Mouse (Mus musculus): ENCODE measurements at regions not wholly inside any gene's neighbourhood (a gene's known extent, or its start where the extent isn't known, plus 50 kb on each side); places are given as distances from the start of the nearest gene placed in this dataset.

GRCm38 (mm10) chr10:119294454-119295149, 54.7 kb upstream of the Cand1 start:
- no peak for TF ChIP-seq POLR2A (IDR thresholded peaks at IDR 0.05; ENCODE audit: control insufficient read depth, low read depth, low read length)
- TF ChIP-seq CTCF (IDR thresholded peaks at IDR 0.05; ENCODE audit: control insufficient read depth, insufficient read depth, insufficient replicate concordance, low read depth, low read length): peak; percentile 70; the same call in 1 of the 2 replicates
